Mouse (Mus musculus): ENCODE data around the gene Rnf207.

Gene Rnf207

GRCm38 (mm10) chr4:152291562-152291961 is 27.2 kb downstream of the Rnf207 start, which contains the start of gene Hes3:
Gene Hes3 (minus strand): TSS chr4:152291662.
- TF ChIP-seq GATA4 (IDR thresholded peaks at IDR 0.05; ENCODE audit: insufficient replicate concordance, low read length), result no peak

- no peak for TF ChIP-seq GATA4 (IDR thresholded peaks at IDR 0.05; ENCODE audit: insufficient replicate concordance, low read length)
Measured at GRCm38 (mm10) chr4:152290991-152291390, 27.8 kb downstream of the Rnf207 start.

- no peak for TF ChIP-seq GATA4 (IDR thresholded peaks at IDR 0.05; ENCODE audit: insufficient replicate concordance, low read length)
Measured at GRCm38 (mm10) chr4:152290385-152290784, 28.4 kb downstream of the Rnf207 start.

- TF ChIP-seq GATA4 (IDR thresholded peaks at IDR 0.05; ENCODE audit: insufficient replicate concordance, low read length), result no peak
Measured at GRCm38 (mm10) chr4:152288398-152288945, 30.3 kb downstream of the Rnf207 start.

GRCm38 (mm10) chr4:152287317-152288120 is 31.3 kb downstream of the Rnf207 start:
- no peak for TF ChIP-seq GATA4 (IDR thresholded peaks at IDR 0.05; ENCODE audit: insufficient replicate concordance, low read length)

- no peak for TF ChIP-seq GATA4 (IDR thresholded peaks at IDR 0.05; ENCODE audit: insufficient replicate concordance, low read length)
Measured at GRCm38 (mm10) chr4:152286887-152287286, 31.9 kb downstream of the Rnf207 start.

- no peak for TF ChIP-seq GATA4 (IDR thresholded peaks at IDR 0.05; ENCODE audit: insufficient replicate concordance, low read length)
Measured at GRCm38 (mm10) chr4:152286183-152286582, 32.6 kb downstream of the Rnf207 start.

- TF ChIP-seq GATA4 (IDR thresholded peaks at IDR 0.05; ENCODE audit: insufficient replicate concordance, low read length), result no peak
Measured at GRCm38 (mm10) chr4:152285505-152285904, 33.3 kb downstream of the Rnf207 start.

GRCm38 (mm10) chr4:152283186-152283950 is 35.4 kb downstream of the Rnf207 start:
- no peak; the same call in 1 of the 2 replicates for TF ChIP-seq GATA4 (IDR thresholded peaks at IDR 0.05; ENCODE audit: insufficient replicate concordance, low read length)

- no peak for TF ChIP-seq GATA4 (IDR thresholded peaks at IDR 0.05; ENCODE audit: insufficient replicate concordance, low read length)
Measured at GRCm38 (mm10) chr4:152282721-152283120, 36.1 kb downstream of the Rnf207 start.

GRCm38 (mm10) chr4:152281601-152282000 is 37.2 kb downstream of the Rnf207 start:
- TF ChIP-seq GATA4 (IDR thresholded peaks at IDR 0.05; ENCODE audit: insufficient replicate concordance, low read length), result no peak

- TF ChIP-seq GATA4 (IDR thresholded peaks at IDR 0.05; ENCODE audit: insufficient replicate concordance, low read length), result no peak
Measured at GRCm38 (mm10) chr4:152278986-152279385, 39.8 kb downstream of the Rnf207 start.

GRCm38 (mm10) chr4:152277916-152278315 is 40.9 kb downstream of the Rnf207 start:
- TF ChIP-seq GATA4 (IDR thresholded peaks at IDR 0.05; ENCODE audit: insufficient replicate concordance, low read length), result no peak

GRCm38 (mm10) chr4:152276389-152277347 is 42.1 kb downstream of the Rnf207 start:
- no peak for TF ChIP-seq GATA4 (IDR thresholded peaks at IDR 0.05; ENCODE audit: insufficient replicate concordance, low read length)

- no peak for TF ChIP-seq GATA4 (IDR thresholded peaks at IDR 0.05; ENCODE audit: insufficient replicate concordance, low read length)
Measured at GRCm38 (mm10) chr4:152274681-152275131, 44.1 kb downstream of the Rnf207 start.

Data from liver, adult (tissue).